Mouse (Mus musculus) spleen, adult 2 months (tissue): Measurements from ENCODE around the gene Fbxw21.

ENCODE experiments used
- CTCF ChIP-seq: fragments of 200-500 bp; IDR thresholded peaks from 2 replicates; pipeline ENCODE4 v1.5.1; 2011; ENCODE audit warnings: mild to moderate bottlenecking, inconsistent platforms; ENCODE audit not compliant: insufficient read depth, insufficient read length, insufficient replicate concordance; ENCODE audit errors: extremely low read depth
- POLR2A ChIP-seq: fragments of 200-500 bp; IDR thresholded peaks from 2 replicates; pipeline ENCODE4 v1.6.1; 2011; ENCODE audit warnings: low read depth, low read length, inconsistent platforms

DNA sequence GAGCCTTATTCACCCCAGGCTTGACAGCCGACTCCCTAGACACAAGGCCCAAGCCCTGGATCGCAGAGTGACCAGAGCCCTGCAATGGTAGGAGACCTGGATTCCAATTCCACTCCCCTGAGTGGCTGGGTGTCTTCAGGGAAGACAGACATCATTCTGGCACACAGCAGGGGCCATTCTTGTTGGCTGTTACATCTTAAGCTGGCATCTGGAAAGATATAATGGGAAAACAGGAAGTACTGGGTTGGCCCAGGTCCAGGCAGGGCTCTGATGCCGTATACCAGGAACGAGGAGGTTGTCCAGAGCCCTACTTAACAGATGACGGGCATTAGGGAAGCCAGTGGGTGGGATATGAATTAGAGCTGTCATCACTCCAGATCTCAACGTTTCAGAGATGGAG lies 38.6 kb downstream of the Fbxw21 start:
- TF ChIP-seq CTCF = no peak
- no peak for TF ChIP-seq POLR2A
